Mouse (Mus musculus): Measurements from ENCODE around the gene Spag6l.
"Not testable (repeated sequence)": the region's sequence is repeated elsewhere in the genome, so short reads cannot be mapped to it uniquely, and the experiment has no call there.

Spag6l gene

DNA sequence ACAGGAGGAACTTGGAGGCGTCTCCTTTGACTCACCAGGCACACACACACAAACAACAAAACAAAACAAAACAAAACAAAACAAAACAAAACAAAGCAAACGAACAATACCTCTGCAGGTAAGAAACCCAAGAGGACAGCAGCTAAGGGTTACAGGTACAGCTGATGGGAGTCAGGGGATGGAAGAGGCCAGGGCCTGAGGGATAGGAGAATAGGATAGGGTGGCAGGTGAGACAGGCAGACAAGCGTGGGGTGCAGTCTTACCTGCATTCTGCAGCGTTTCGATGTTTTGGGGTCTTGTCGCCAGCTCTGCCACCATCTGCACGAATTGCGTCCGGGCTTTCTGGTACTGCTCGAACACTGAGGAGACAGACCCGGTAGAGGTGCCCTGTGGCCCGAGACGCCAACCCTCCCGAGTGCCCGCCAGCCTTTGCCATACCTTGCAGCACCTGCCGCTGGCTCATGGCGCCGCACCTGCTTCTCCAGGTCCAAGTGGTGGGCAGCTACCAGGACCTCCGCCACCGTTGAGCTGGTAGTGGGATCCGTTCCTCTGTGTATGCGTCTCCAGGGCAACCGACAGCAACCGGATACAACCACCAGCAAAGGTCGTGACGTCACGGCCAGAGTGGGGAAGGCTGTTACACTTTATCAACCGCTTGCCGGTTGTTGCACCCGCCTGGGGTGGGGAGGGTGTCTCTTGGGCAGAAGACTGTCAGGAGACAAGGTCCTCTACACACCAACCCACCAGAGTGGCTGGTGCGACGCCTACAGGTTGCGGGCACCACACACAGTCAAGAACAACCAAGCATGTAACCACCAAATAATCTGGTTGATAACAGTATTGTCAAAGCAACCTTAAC lies at the start of gene Spag6l:
Gene Spag6l, minus strand, starts transcription at position 700 of the 859 bp plus-strand sequence.
- peak; percentile 61 for DNase-seq (ENCODE audit: low read depth, low spot score)

DNA sequence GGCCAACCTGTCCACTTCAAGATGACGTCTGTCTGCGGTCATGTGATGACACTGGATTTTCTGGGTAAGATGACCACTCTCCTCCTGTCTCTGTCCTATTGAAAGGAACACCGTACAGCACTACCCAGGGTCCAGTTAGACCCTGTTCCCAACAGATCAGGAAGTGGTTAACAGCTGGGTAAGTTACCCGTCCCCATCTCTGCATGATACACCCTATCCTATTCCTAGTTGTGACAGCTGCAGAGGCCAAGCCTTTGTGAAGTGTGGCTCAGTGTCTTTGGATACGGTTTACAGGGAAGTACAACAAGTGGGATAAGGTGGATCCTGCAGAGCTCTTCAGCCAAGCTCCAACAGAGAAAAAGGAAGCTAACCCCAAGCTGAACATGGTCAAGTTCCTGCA lies 49.8 kb upstream of the Spag6l start:
- no peak for DNase-seq (ENCODE audit: low read depth, low spot score)

DNA sequence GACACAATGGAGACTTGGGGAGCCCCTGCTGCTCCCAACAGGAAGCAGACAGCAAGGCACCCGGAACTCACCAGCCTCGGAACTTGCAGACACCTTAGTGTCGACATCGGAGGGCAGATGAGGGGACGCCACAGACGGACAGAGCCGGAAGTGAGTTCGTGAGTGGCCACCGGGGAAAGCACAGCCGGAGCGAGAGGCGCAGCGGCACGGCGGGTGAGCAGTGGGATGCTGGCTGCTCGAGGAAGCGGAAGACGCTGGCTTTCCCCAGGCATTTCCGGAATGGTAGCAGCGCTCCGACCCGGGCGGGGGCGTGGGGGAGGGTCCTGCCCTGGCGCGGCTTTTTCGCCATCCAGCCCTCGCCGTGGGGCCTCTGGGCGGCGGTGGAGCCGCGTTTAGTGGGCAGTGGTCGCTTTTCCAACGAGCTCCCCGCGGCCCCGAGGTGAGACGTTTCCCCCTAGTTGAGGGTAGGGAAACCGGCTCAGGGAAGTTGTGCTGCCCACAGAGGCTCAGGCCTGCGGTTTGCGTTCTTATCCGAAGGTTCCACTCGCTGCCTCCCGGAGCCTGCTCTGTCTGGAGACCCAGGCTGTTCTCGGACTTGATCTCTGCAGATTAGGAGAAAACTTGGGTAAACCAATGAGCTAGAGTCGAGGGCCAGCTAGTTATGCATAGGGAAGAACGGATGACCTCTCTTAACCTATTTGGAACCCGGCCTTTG lies 41.5 kb upstream of the Spag6l start, which contains the start of the genes Top3b and Vpreb1:
Gene Top3b, plus strand, starts transcription at position 120 of the 715 bp plus-strand sequence.
Gene Vpreb1, minus strand, starts transcription at position 227 of the 715 bp plus-strand sequence.
- peak; percentile 93 for DNase-seq (ENCODE audit: low read depth, low spot score)

DNA sequence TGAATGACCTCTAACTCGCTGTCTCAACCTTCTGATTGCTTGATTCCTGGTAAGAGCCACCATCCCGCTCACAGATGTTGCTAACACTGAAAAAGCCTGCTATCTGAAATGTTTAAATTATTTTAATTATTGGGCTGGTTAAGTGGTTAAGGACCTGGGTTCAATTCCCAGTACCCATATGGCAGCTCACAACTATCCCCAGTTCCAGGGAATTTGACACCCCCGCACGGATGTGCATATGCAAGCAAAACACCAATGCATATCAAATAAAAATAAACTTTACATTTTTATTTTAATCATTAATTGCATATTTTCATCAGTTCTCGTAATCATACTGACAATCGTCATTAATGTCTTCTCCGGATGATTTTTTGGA lies 41.0 kb upstream of the Spag6l start:
- DNase-seq (ENCODE audit: low read depth, low spot score) = no peak

DNA sequence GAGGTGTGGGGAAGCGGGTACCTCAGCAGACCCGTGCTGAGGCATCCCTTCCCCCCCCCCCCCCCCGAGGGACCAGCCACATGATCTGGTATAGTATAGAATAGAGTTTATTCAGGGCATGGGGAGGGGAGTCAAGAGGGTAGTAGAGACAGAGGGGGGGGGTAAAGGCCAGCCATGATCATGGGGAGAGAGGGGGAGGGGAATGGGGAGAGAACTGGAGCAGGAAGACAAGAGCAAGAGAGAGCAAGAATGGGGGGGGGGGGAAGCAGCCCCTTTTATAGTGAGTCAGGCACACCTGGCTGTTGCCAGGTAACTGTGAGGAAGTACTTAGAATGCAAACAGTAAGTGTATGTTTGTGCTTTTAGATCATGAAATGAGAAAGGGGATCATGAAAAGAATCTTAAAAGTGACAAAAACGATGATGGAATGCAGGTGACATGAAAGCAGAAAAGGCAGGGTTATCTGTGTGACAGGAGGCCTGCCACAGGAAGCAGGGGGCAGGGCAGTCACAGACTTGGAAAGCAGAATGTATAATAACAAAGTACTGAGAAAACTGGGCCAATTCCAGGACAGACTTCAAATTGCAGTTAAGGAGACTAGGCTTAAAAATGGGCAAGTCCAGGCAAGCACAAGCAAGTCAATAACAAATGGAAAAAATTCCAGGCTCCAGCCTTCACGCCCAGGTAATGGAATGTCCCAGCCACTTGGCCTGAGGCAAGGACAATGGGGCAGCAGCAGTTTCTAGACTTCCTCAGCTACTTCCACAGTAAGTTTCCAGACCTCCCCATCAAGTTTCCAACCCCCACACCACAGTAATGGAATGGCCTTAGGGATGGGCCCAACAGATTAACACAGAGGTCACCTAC lies 36.7 kb upstream of the Spag6l start:
- no peak for DNase-seq (ENCODE audit: low read depth, low spot score)

DNA sequence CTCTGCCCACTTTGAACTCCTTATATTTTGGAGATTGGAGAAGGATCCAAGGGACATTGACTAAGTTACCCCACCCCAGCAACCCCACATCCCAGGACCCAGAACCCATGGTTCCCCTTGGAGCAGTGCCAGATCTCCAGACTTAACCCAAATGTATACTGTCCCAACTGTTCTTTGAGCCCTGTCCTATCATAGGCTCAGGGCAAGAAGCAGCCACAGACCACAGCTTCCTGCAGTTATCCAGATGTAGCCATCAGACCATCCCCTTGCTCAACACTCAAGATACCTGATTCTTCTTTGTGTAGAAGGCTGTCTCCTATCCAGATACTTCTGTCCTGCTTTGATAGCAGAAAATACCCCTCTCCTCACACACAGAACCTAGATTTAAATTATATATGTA lies 36.0 kb upstream of the Spag6l start:
- no peak for DNase-seq (ENCODE audit: low read depth, low spot score)

DNA sequence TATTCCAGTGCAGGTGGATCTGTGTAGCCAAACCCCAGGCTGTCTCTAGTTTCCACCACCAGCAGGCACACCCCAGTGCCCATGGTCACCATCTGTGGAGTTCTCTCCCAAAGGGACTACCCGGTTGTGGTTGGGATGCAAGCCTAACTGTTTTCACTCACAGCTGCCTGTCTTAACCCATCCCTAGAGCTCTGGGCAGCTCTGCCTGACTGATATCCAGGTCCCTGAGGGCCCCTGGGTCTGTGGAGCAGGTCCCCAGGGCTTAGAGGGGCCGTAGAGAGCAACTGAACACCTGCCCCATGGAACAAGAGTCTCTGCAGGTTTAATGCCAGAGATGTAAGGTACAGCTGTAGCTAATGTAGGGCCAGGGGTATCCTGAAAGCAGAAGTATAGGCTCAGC lies 34.7 kb upstream of the Spag6l start, which contains the start of gene Igll1:
Gene Igll1, minus strand, starts transcription at position 8 of the 400 bp plus-strand sequence.
- no peak for DNase-seq (ENCODE audit: low read depth, low spot score)

DNA sequence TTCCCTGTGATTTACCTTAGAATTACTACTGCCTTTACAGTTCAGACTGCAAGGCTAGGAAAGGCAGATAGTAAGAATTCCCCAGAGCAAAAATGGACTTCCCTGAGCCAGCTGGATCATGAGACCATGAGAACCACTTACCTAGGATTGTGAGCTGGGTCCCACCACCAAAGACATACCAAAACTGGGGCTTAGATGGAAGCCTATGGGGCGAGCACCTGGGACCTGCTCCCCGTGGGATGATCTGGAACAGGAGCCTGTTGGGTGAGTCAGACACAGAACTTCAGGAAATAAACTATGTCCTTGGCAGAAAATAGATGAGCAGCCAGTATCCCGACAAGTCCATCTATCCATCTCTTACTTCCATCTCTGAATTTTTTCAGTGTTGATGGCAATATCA lies 33.0 kb upstream of the Spag6l start:
- DNase-seq (ENCODE audit: low read depth, low spot score) = no peak

DNA sequence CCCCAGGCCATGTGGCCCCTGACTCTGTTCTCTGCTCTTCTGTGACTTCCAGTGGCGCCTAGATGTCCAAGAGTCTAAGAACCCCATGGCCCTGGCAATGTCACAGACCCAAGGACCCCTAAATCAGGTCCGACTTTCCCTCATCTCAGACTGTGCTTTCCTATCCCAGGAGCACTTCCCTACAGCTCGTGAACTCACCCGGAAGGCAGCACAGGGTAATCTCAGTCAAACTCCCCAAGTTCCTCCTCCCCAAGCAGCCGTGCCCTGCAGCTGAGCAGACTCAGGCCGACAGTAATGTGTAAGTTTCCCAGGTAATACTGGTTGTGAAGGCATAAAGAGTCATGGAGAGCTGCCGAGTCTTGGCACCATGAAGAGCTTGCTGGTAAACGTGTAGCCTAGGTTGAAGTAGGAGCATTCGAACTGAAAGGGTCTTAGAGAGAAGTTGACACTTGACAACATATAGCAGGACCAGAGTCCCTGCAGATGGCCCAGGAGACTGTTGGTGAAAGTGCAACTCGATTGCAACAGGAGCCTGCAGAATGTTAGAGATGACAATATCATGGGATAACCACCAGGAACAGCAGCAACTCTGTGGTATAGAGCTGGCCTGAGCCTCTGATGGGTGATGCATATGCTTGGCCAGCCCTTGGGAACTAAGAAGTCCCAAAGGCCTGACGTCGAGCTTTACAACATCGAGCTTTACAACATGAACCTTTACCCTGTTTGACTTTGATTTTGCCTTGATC lies 27.6 kb upstream of the Spag6l start:
- DNase-seq (ENCODE audit: low read depth, low spot score) = no peak

DNA sequence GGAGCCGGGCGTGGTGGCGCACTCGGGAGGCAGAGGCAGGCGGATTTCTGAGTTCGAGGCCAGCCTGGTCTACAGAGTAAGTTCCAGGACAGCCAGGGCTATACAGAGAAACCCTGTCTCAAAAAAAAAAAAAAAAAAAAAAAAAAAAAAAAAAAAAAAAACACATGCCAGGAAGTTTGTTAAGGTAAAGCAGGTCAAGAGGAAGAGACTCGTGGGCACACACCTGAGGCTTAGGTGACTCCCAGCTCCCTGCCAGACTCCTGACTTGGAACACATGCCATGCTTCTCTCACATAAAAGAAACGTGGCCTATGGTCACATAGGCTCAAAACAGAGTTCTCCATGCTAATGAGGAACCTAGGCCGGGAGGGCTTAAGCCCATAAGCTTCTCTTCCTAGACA lies 26.8 kb upstream of the Spag6l start:
- DNase-seq (ENCODE audit: low read depth, low spot score) = not testable (repeated sequence)

DNA sequence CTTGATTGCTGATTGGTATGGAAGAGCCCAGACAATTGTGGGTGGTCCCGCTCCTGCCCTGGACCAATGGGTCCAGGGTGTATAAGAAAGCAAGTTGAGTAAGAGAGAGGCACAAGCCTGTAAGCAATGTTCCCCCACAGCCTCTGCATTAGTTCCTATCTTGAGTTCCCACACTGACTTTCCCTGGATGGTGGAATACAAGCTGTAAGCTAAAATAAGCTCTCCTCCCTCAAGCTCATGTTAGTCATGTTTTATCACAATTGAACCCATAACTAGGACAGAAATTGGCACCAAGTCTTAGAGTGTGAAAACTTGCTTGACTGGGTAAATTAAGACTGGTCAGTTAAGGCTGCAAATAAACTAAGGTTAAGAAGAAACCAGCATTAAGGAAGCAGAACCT lies 26.3 kb upstream of the Spag6l start:
- DNase-seq (ENCODE audit: low read depth, low spot score) = no peak

DNA sequence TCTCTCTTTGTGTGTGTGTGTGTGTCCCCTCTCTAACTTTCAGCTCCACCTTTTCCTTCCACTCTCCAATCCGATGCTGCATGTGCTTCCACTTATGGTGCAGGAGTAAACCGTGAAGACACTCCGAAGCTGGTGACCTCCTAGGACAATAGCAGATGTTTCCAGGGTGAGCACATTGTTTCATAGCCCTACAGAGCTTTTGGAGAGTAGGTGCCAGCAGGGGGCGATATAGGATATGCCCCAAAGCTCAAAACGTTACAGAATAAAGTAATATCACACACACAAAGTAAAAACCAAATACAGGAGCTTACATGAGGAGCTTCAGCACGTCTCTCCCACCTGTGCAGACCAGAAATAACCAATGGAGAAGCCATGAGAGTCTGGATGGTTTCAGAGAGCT lies 25.6 kb upstream of the Spag6l start:
- DNase-seq (ENCODE audit: low read depth, low spot score) = no peak

DNA sequence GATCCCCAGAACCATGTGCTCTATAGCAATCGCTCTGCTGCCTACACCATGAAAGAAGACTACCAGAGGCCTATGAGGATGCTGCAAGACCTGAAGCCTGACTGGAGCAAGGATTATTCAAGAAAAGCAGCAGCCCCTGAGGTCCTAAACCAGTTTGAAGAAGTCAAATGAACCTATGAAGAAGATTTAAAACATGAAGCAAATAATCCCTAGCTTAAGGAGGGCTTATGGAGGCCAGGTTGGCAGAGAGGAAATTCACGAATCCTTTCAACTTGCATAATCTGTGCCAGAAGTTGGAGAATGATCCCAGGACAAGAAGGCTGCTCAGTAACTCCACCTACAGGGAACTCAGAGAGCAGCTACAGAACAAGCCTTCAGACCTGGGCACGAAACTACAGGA lies 23.2 kb upstream of the Spag6l start:
- DNase-seq (ENCODE audit: low read depth, low spot score) = no peak

DNA sequence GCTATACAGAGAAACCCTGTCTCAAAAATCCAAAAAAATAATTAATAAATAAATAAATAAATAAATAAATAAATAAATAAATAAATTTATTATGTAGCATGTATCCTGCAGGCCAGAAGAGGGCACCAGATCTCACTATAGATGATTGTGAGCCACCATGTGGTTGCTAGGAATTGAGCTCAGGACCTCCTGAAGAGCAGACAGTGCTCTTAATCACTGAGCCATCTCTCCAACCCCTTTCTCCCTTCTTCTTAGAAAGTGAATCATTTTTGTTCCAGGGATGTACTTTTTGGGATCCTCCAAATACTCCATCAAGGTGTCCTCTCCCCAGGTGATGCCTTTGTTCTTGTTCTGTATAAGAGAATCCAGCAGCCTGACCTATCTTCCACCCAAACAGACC lies 19.9 kb upstream of the Spag6l start:
- DNase-seq (ENCODE audit: low read depth, low spot score) = no peak

DNA sequence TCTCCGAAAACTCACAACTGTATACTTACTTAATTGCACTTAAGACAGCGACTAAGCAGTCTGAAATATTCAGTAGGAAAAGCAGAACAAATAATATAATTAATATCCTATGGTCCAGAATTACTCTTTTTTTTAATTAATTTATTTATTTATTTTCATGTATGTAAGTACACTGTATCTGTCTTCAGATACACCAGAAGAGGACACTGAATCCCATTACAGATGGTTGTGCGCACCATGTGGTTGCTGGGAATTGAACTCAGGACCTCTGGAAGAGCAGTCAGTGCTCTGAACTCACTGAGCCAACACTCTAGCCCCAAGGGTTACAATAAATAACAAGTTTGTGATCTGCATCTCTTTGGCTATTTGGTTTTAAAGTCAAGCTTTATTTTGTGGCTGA lies 415 bp upstream of the Spag6l start:
- DNase-seq (ENCODE audit: low read depth, low spot score) = no peak

DNA sequence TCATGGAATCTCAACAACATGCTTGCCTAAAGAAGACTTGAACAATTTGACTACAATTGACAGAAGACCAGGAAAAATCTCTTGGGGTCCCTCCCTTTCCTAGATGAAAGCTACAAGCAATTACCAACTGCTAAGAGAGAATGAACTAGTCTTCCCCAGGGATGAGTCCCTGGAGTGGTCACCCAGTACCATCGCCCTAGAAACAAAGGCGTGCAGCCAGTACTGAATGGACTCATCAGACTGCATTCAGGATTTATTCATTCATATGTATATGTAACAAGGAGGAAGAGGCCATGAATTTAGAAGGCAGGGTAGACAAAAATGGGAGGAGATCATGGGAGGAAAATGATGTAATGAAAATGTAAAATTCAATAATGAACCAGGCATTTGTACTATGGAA lies 3.0 kb downstream of the Spag6l start:
- no peak for DNase-seq (ENCODE audit: low read depth, low spot score)

DNA sequence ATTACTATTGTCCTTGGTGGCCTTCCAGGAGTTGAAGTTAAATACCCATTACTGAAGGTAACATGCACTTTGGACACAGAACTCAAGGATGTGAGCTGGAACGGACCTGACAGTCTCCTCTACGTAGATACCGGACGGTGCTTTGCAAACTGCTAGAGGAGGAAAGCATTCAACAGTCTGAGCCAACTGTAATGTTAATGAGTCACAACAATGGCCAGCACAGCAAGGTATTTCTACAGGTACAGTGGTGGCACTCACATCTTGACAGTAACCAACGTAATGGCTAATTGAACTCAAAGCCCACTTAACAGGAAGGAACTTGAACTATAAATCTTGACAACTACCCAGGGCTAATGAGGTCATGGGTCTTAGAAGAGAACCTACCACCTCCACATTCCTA lies 3.8 kb downstream of the Spag6l start:
- no peak for DNase-seq (ENCODE audit: low read depth, low spot score)

DNA sequence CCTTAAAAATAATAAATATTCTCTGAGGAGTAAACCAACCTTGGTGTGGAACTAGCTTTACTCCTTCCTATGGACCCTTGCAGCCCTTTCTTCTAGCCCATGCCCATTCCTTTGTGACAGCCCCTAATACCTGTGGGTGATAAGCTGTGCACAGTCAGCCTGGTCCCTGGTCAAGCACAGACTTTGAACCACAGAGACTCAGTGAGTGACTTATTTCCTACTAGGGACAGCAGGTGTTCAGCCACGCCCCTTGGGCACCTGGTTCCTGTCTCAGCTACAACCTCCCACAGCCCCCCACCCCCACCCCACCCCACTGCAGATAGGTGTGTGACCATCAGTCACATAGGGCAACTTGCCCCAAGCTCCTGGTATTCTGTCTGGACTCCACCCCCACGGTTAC lies 22.9 kb downstream of the Spag6l start:
- no peak for DNase-seq (ENCODE audit: low read depth, low spot score)

All from embryo, embryonic 11.5 days (tissue).